Mouse (Mus musculus) lung, adult 2 months (tissue): ENCODE measurements around the gene Hyal1.

Source experiments
- CTCF ChIP-seq: fragments of 200-500 bp; IDR thresholded peaks from 2 replicates; pipeline ENCODE4 v1.5.1; 2011; ENCODE audit warnings: mild to moderate bottlenecking, low read length, control low read depth; ENCODE audit not compliant: insufficient read depth
- POLR2A ChIP-seq: fragments of 200-500 bp; IDR thresholded peaks from 2 replicates; pipeline ENCODE4 v1.6.1; 2011; ENCODE audit warnings: low read depth, mild to moderate bottlenecking, control low read depth, low read length, borderline replicate concordance; ENCODE audit errors: extremely low read depth

- no peak for TF ChIP-seq POLR2A
- no peak for TF ChIP-seq CTCF
These were observed 38.5 kb upstream of the Hyal1 start for GRCm38 (mm10) chr9:107538231-107538630.
